Mouse (Mus musculus) left cerebral cortex, adult 2 months (tissue): Measurements from ENCODE around the gene Krtap3-1. TPM values are rescaled to one million over a fixed set of nuclear protein-coding genes. Genes with fewer than 3 reads are reported as not detected.
"Not testable (repeated sequence)": the region's sequence is repeated elsewhere in the genome, so short reads cannot be mapped to it uniquely, and the experiment has no call there.

Source experiments
- DNase-seq, 2 experiments: peaks; one replicate each; pipeline ENCODE4 v3.0.0; 2021 to 2022; ENCODE audit warnings: low spot score in 2 of 2, mixed read lengths in 1 of 2; ENCODE audit errors: extremely low spot score in 1 of 2
- H3K27ac ChIP-seq: fragments of 200-600 bp; 2 replicates; pipeline ENCODE4 v1.8.1; 2022
- H3K4me3 ChIP-seq: fragments of 200-600 bp; 2 replicates; pipeline ENCODE4 v1.8.1; 2022
- CTCF ChIP-seq: fragments of 200-600 bp; IDR thresholded peaks from 2 replicates; pipeline ENCODE4 v1.8.1; 2022; ENCODE audit warnings: antibody characterized with exemption, mild to moderate bottlenecking, moderate library complexity
- intact Hi-C: fragments of 180-260 bp; cut with DNase I; formaldehyde crosslinking; loops from one replicate; pipeline ENCODE4 v1.15.1; 2025
- long read RNA-seq, 2 experiments: library from polyadenylated mRNA; stranded (forward); transcript quantifications; one replicate each; pipeline ENCODE4 v2.0.0; 2021; ENCODE audit warnings: borderline mapping rate in 2 of 2
- total RNA-seq, 2 experiments: library from RNA; stranded (reverse); gene quantifications; 2 replicates each; pipeline ENCODE4 v1.2.3; 2021

Gene Krtap3-1
- total RNA-seq: not detected
- long read RNA-seq, experiment 1: 0 reads
- long read RNA-seq, experiment 2: 0 reads

DNA sequence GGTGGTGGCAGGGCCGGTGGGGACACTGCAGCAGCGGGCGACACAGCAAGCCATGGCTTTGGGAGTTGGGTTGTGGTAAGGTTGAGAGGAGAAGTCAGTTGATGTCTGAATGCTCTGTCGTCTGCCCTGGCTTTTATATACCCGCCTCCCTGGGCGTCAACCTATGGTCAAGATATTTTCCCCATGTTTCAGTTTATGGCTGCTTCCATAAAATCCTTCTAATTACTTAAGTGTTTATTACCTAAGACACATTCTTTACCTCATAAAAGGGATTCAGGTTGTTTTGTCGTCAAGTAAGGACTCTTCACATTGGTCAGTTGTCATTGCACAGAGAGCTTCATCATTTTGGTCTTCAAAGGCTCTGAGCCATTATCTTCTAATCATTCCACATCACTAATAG is at the start of gene Krtap3-1:
Gene Krtap3-1 (minus strand): TSS at position 101 of the 400 bp plus-strand sequence.
- intact Hi-C loops: no loop called here
- no peak for DNase-seq
- Histone ChIP-seq H3K4me3 (no peak within 1 kb of the TSS), H3K27ac (no peak within 1 kb of the TSS)
- TF ChIP-seq CTCF: no peak

- H3K27ac ChIP-seq: no peak within 1 kb of the TSS
- no peak within 1 kb of the TSS for H3K4me3 ChIP-seq
- no peak for TF ChIP-seq CTCF
- DNase-seq: no peak
- intact Hi-C loops: no loop called here
Observed at GRCm38 (mm10) chr11:99614796-99615363, 48.5 kb upstream of the Krtap3-1 start, which contains the start of gene Krtap2-4. Gene Krtap2-4 (minus strand): TSS chr11:99614846.

- DNase-seq, intact Hi-C loops, H3K4me3 ChIP-seq: not testable (repeated sequence)
- peak within 1 kb of the TSS; percentile 53; the same call in 1 of the 2 replicates for H3K27ac ChIP-seq
Observed at GRCm38 (mm10) chr11:99610089-99610488, 43.7 kb upstream of the Krtap3-1 start, which contains the start of gene Gm11937. Gene Gm11937 (minus strand): TSS chr11:99610189.

DNA sequence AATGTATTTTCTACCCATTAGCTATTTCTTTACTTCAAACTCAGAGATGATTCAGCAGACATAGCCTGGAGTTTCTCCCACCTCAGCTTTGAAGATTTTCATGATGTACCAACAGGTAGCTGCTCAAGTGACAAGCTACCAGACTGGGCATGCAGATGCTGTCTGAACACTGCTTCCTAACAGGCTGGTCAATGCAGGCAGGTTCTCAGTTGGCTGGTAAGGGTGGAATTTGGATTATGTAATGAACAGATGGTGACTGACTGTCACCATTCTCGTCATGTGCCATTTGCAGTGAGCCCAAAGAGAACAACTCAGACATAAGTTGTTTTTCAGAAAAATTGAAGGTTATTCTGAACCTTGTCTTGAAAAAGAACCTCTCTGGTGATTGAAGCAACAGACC is 42.7 kb upstream of the Krtap3-1 start:
- no peak overlapping the region; the same call in 1 of the 2 replicates for H3K27ac ChIP-seq
- intact Hi-C loops: no loop called here

GRCm38 (mm10) chr11:99603208-99603607 is 36.8 kb upstream of the Krtap3-1 start, which contains the start of gene Gm11938:
Gene Gm11938 (minus strand): TSS chr11:99603308.
- intact Hi-C loops, H3K27ac ChIP-seq, H3K4me3 ChIP-seq, DNase-seq: not testable (repeated sequence)

More for the DNA sequence above, 42.7 kb upstream of the Krtap3-1 start:
- TF ChIP-seq CTCF: no peak
- H3K4me3 ChIP-seq: no peak overlapping the region
- peak; percentile 16 to 32 for DNase-seq

DNA sequence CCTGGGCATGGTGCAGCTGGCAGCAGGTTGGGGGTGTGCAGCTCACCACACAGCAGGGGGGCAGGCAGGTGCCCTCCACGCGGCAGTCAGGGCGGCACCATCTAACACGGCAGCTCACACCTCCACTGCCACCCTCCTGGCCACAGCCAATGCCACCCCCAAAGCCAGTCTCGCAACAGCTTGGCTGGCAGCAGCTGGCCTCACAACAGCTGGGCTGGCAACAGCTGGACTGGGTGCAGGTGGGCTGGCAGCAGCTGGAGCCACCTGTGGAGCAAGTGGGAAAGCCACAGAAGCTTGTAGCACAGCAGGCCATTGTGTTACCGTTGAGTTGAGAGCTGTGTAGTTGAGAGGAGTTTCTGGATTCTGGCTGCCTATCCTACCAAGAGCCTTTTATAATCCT is 31.3 kb upstream of the Krtap3-1 start, which contains the start of gene Krtap9-3:
Gene Krtap9-3 (minus strand): TSS at position 364 of the 400 bp plus-strand sequence.
- H3K27ac ChIP-seq, H3K4me3 ChIP-seq, intact Hi-C loops, DNase-seq: not testable (repeated sequence)

GRCm38 (mm10) chr11:99590981-99591380 is 24.6 kb upstream of the Krtap3-1 start, which contains the start of gene Krtap1-3:
Gene Krtap1-3 (minus strand): TSS chr11:99591339.
- Histone ChIP-seq H3K27ac (no peak within 1 kb of the TSS), H3K4me3 (no peak within 1 kb of the TSS)
- no peak for DNase-seq
- intact Hi-C loops: no loop called here
- no peak for TF ChIP-seq CTCF

GRCm38 (mm10) chr11:99585096-99585495 is 18.7 kb upstream of the Krtap3-1 start:
- intact Hi-C loops: no loop called here
- Histone ChIP-seq H3K27ac (no peak overlapping the region), H3K4me3 (no peak overlapping the region)
- no peak for TF ChIP-seq CTCF
- no peak for DNase-seq

GRCm38 (mm10) chr11:99583245-99583704 is 16.8 kb upstream of the Krtap3-1 start, which contains the start of gene Krtap1-4:
Gene Krtap1-4 (minus strand): TSS chr11:99583654.
- Histone ChIP-seq H3K4me3 (no peak within 1 kb of the TSS), H3K27ac (no peak within 1 kb of the TSS)
- TF ChIP-seq CTCF: no peak
- DNase-seq: no peak
- intact Hi-C loops: no loop called here

DNA sequence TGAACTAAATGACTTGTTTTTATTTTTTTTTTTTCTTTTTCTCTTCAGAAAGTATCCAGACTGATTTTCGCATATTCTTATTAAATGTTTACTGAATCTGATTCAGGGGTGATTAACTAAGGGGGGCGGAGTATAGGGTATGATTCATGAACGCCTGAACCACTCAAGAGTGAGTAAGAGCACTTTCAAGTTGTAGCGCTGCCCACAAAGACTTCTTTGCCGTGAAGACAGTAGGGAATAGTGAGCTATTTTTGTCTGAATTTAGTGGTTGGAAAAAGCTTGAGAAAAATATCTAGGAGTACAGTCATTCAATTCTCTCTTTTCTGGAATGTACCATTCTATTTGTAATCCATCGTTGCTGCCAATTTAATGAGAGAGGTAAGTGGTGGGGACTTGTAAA is 15.1 kb upstream of the Krtap3-1 start:
- intact Hi-C loops: no loop called here
- no peak for DNase-seq
- TF ChIP-seq CTCF: no peak
- H3K27ac ChIP-seq: no peak overlapping the region
- H3K4me3 ChIP-seq: no peak overlapping the region

DNA sequence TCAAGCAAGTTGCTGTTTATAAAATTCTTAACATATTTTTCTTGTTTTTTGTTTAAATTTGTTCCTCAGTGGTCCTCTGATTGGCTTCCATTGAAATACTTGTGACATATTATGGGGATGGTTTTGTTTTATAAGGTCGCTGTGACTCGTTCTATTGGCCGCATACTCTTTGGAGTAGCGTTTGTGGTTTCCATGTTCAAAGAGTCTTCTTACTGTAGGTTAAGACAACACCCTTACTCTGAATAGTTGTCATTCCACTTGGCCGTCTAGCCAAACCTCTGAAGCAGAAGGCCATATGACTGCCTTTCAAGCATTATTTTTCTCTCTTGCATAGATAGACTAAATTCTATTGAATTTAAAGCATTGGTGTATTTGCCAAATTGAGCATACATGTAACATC is 14.6 kb upstream of the Krtap3-1 start:
- intact Hi-C loops: no loop called here
- no peak overlapping the region for H3K27ac ChIP-seq
- H3K4me3 ChIP-seq: no peak overlapping the region
- TF ChIP-seq CTCF: no peak
- DNase-seq: no peak

GRCm38 (mm10) chr11:99580636-99581035 is 14.2 kb upstream of the Krtap3-1 start, which contains the start of gene Krtap1-5:
Gene Krtap1-5 (minus strand): TSS chr11:99581016.
- no peak for TF ChIP-seq CTCF
- intact Hi-C loops: no loop called here
- Histone ChIP-seq H3K27ac (no peak within 1 kb of the TSS), H3K4me3 (no peak within 1 kb of the TSS)
- DNase-seq: no peak
